Mouse (Mus musculus) limb, embryonic 11.5 days (tissue): ENCODE measurements around the gene Myo5a. TPM values are rescaled to one million over a fixed set of nuclear protein-coding genes. Genes with fewer than 3 reads are reported as not detected.
A peak's percentile ranks its signal among the peaks of the same experiment; 100 is the strongest.

Experiments used
- ATAC-seq: fragments of 200-750 bp; cut with Nextera tagmentation; 2 replicates; pipeline ENCODE4 v1.8.0; 2017; ENCODE audit warnings: low read depth; ENCODE audit not compliant: insufficient number of reproducible peaks, low FRiP score, low TSS enrichment
- DNase-seq: peaks from one replicate; pipeline ENCODE4 v3.0.0-alpha.2; 2015; ENCODE audit warnings: low spot score
- H3K27ac ChIP-seq: fragments of 300-500 bp; sonication (generic); replicated peaks from 2 replicates; pipeline ENCODE4 v1.5.1; 2014; ENCODE audit warnings: low read depth, mild to moderate bottlenecking, low read length
- H3K27me3 ChIP-seq: fragments of 300-500 bp; sonication (generic); 2 replicates; pipeline ENCODE4 v1.6.1; 2014; ENCODE audit warnings: mild to moderate bottlenecking, low read length, mixed read lengths; ENCODE audit not compliant: control insufficient read depth, insufficient read depth
- H3K36me3 ChIP-seq: fragments of 300-500 bp; sonication (generic); 2 replicates; pipeline ENCODE4 v1.6.1; 2014; ENCODE audit warnings: mild to moderate bottlenecking, low read length, moderate library complexity, mixed read lengths; ENCODE audit not compliant: control insufficient read depth, insufficient read depth
- H3K4me1 ChIP-seq: fragments of 300-500 bp; sonication (generic); 2 replicates; pipeline ENCODE4 v1.6.1; 2014; ENCODE audit warnings: low read length, mixed read lengths; ENCODE audit not compliant: control insufficient read depth, insufficient read depth
- H3K4me2 ChIP-seq: fragments of 300-500 bp; sonication (generic); 2 replicates; pipeline ENCODE4 v1.6.1; 2014; ENCODE audit warnings: low read depth, mild to moderate bottlenecking, moderate library complexity; ENCODE audit not compliant: severe bottlenecking
- H3K4me3 ChIP-seq: fragments of 300-500 bp; sonication (generic); 2 replicates; pipeline ENCODE4 v1.5.1; 2014; ENCODE audit warnings: low read depth, low read length
- H3K9ac ChIP-seq: fragments of 300-500 bp; sonication (generic); 2 replicates; pipeline ENCODE4 v1.6.1; 2014; ENCODE audit warnings: mild to moderate bottlenecking, low read length
- H3K9me3 ChIP-seq: fragments of 300-500 bp; sonication (generic); 2 replicates; pipeline ENCODE4 v1.6.1; 2016; ENCODE audit warnings: low read length; ENCODE audit not compliant: control insufficient read depth
- WGBS: fragments of 180-500 bp; shearing (Covaris S2); extraction: QIAGEN DNeasy Blood & Tissue Kit; methylation state at CpG from one replicate; pipeline ENCODE4 v1.1.7; 2014; 5-methylcytosine and 5-hydroxymethylcytosine counted together
- polyA plus RNA-seq: library from polyadenylated mRNA; unstranded; fragments of >200 nt; fragmentation: Nextera tagmentation; extraction: Ambion mirVana; gene quantifications from 2 replicates; pipeline ENCODE4 v1.2.1, GENCODE M21; 2014

Gene Myo5a
- polyA plus RNA-seq, 1 experiment from 2014 or later = 21.0 TPM

DNA sequence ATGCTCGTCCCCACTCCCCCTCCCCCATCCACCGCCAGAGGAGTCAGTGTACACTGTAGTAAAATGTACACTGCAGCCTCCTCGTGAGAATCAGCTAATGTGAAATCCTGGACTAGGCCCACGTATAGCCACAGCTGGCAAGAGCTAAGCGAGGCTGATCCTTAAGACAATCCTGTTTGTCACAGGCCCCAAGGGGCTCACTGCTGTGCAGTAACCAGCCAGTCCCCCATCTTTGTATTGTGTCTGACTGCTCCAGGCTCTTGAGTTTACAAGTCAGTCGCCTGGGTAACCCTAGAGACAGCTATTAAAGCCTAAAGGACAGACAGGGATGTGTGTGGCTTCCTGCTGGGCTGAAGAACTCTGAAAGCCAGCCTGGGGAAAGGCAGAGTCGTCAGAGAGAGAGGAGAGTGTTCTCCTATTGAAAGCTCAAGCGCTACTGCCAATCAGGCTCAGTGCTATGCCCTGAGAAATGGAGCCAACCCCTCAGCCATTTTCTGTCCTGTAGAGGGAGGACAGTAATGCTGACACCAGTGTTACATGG lies 190.6 kb downstream of the Myo5a start:
- Histone ChIP-seq H3K9me3 (no peaks in the 10 kb centered on the region), H3K4me3 (no peak overlapping the region), H3K27ac (0 out of 2 replicates have a peak overlapping the region, but pooled peaks have one; percentile 36), H3K36me3 (no peaks in the 10 kb centered on the region), H3K9ac (no peak overlapping the region), H3K4me2 (no peak overlapping the region), H3K4me1 (peaks cover 8% of the 10 kb centered on the region), H3K27me3 (no peaks in the 10 kb centered on the region)
- DNase-seq = peak; percentile 34
- WGBS = 27% methylated on average over 8 of the region's 8 CpGs
- peak; percentile 41; the same call in 1 of the 2 replicates for ATAC-seq

DNA sequence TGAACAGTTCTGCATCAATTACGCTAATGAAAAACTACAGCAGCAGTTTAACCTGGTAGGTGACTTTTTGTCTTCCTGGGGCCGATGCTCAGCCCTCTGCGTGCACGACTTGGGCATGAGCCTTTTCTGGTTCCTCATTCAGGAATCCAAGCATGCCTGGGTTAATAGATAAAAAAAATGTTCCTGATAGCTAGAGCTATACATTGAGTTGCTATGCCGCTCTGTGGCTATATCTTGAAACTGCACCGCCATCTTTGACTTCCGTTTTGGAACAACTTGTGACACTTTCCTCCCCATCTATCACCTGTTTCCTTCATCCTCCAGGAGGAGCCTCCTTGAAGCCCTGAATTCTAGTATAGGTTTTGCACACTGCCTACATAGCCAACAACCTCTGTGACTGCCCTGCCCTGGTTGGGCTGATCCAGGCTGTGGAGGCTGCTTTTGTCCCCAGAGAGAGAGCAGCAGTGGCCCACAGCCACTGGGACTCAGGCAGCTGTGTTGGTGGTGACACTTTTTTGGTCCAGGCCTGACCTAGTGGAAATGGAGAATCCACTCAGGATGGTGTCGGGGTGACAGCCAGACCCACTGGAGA lies 191.5 kb downstream of the Myo5a start:
- H3K4me2 ChIP-seq = no peak overlapping the region
- H3K27ac ChIP-seq = no peak overlapping the region
- no peak overlapping the region for H3K9ac ChIP-seq
- DNase-seq (no peak), ATAC-seq (no peak)
- WGBS = 79% methylated on average over 8 of the region's 8 CpGs
- peaks cover 8% of the 10 kb centered on the region for H3K4me1 ChIP-seq
- H3K9me3 ChIP-seq = no peaks in the 10 kb centered on the region
- H3K4me3 ChIP-seq = no peak overlapping the region
- H3K27me3 ChIP-seq = no peaks in the 10 kb centered on the region
- H3K36me3 ChIP-seq = no peaks in the 10 kb centered on the region

DNA sequence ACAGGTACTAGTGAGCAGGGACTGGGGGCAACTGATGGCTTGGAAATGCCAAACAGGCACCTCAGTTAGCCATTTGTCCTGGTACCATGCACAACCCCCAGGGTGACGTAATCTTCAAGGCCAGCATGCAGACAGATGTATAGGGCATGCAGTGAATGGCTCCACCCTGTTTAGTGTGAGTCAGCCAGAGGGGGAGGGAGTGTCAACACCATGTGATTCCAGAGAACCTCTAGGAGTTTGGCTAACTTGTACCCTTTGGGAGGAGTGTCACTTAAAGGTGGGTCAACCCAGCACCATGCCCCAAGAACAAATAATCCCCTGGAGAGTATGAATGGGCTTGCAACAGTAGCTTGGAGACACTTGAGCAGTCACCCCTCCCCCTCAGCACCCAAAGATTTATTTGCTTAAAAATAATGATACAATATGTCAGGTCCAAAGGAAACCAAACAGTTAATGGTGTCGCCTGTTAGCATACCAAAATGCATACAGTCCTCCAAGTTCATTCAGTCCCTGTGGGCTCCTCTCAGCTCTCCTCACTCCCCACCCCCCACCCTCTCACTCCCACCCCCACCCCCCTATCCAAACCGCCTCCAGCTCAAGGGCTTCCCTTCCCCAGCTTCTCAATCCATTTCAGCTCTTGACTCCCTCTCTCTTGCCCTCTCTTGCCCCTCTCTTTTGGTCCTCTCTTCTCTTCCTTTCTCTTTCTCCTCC lies 193.3 kb downstream of the Myo5a start:
- Histone ChIP-seq H3K36me3 (no peaks in the 10 kb centered on the region), H3K4me1 (peaks cover 8% of the 10 kb centered on the region), H3K4me3 (no peak overlapping the region), H3K27me3 (no peaks in the 10 kb centered on the region), H3K27ac (no peak overlapping the region), H3K9ac (no peak overlapping the region), H3K4me2 (no peak overlapping the region), H3K9me3 (no peaks in the 10 kb centered on the region)
- WGBS = 45% methylated on average over 3 of the region's 3 CpGs
- ATAC-seq = 0 out of 2 replicates have a peak, but pooled peaks have one; percentile 42
- DNase-seq = no peak

DNA sequence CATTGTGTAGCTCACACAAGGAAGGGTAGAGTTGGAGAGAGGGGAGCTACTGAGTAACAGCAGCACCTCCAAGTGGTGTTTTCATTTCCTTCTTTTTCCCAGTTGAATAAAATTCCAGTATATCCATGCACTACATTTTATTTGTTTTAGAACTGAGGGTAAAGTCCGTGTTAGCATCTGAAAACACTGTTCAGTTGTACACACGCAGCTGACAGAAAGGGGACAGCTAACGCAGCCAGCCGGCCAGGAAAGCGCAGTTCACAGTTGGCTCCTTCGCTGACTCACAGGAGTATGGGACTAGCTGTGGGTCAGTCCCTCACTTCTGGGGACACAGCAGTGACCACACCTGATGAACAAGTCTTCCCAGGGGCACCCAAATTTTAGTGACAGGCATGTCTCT lies 196.3 kb downstream of the Myo5a start:
- ATAC-seq (no peak), DNase-seq (no peak)
- Histone ChIP-seq H3K27me3 (no peaks in the 10 kb centered on the region), H3K9me3 (no peaks in the 10 kb centered on the region), H3K4me3 (no peak overlapping the region), H3K4me1 (no peaks in the 10 kb centered on the region), H3K36me3 (no peaks in the 10 kb centered on the region), H3K27ac (no peak overlapping the region), H3K4me2 (no peak overlapping the region), H3K9ac (no peak overlapping the region)
- 84% methylated on average over 6 of the region's 6 CpGs for WGBS

DNA sequence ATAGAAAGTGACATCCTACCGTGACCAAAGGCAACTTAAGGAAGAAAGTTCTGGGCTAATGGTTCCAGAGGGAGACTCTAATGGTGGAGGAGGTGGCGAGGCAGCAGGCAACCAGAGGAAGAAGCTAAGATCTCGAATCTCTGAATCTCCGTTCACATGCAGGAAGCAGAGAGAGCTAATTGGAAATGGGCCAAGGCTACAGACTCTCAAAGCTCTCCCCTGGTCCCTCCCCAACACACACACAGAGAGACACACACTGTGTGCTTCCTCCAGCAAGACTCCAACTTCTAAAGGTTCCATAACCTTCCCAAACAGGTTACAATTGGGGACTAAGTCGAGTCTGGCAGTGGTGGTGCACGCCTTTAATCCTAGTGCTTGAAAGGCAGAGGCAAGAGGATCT lies 199.6 kb downstream of the Myo5a start:
- Histone ChIP-seq H3K9ac (no peak overlapping the region), H3K4me1 (no peaks in the 10 kb centered on the region), H3K4me3 (no peak overlapping the region), H3K36me3 (no peaks in the 10 kb centered on the region), H3K4me2 (no peak overlapping the region), H3K27me3 (no peaks in the 10 kb centered on the region), H3K27ac (no peak overlapping the region), H3K9me3 (no peaks in the 10 kb centered on the region)
- WGBS = 76% methylated on average over 6 of the region's 6 CpGs
- ATAC-seq = no peak
- no peak for DNase-seq

DNA sequence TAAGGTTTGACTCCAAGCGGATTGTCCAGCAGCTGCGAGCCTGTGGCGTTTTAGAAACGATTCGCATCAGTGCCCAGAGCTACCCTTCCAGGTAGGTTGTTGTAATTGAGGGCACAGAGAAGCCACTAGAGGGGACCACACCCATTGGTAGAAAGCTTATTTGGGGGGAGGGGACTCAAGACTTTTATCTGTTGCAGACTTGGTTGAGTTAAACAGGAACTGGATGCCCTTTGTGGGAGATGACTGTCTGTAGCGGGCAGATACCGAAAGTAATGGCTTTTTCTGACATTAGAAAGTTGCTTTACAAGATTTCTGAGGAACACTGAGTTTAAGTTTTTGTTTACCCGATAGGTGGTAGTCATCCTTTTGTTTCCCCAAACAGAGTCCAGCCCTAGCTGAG lies 200.7 kb downstream of the Myo5a start:
- Histone ChIP-seq H3K4me3 (no peak overlapping the region), H3K4me2 (no peak overlapping the region), H3K9ac (no peak overlapping the region), H3K4me1 (no peaks in the 10 kb centered on the region), H3K36me3 (no peaks in the 10 kb centered on the region), H3K27me3 (no peaks in the 10 kb centered on the region), H3K27ac (no peak overlapping the region), H3K9me3 (no peaks in the 10 kb centered on the region)
- no peak for DNase-seq
- ATAC-seq = no peak
- WGBS = 93% methylated on average over 8 of the region's 8 CpGs

Other genes with a start within 250 kb of the Myo5a start
- gene Onecut1, start 209.1 kb upstream of the Myo5a start, polyA plus RNA-seq = 0.09 TPM in 1 of 2 replicates, not detected in the other
- gene Fam214a, start 118.1 kb upstream of the Myo5a start, polyA plus RNA-seq = 6.9 and 7.6 TPM in 2 replicates
- gene Arpp19, start 33.4 kb upstream of the Myo5a start, polyA plus RNA-seq = 383 and 387 TPM in 2 replicates
- 0.95 and 1.4 TPM in 2 replicates for gene Myo5c, start 161.0 kb downstream of the Myo5a start, polyA plus RNA-seq
- 20.8 and 23.0 TPM in 2 replicates for gene Gnb5, start 235.3 kb downstream of the Myo5a start, polyA plus RNA-seq